Mouse (Mus musculus): Measurements from ENCODE around the gene Gmppa. TPM values are rescaled to one million over a fixed set of nuclear protein-coding genes. Genes with fewer than 3 reads are reported as not detected.

Gmppa gene
- polyA plus RNA-seq, 1 experiment, result 82.4 TPM

- Histone ChIP-seq H3K4me3 (ENCODE audit: insufficient read depth, low read depth, low read length) (peak within 1 kb of the TSS; percentile 71), H3K27ac (ENCODE audit: insufficient read depth, low read depth, low read length) (peak within 1 kb of the TSS; percentile 66), H3K4me1 (ENCODE audit: control insufficient read depth, insufficient read depth, low read length) (peaks cover 8% of the 10 kb centered on the region; the same call in 1 of the 2 replicates), H3K27me3 (replicated peaks; ENCODE audit: control insufficient read depth, insufficient read depth, low read length) (no peaks in the 10 kb centered on the region), H3K36me3 (ENCODE audit: control insufficient read depth, insufficient read depth, low read length) (no peaks in the 10 kb centered on the region)
- WGBS, result under 1% methylated on average over 76 of the region's 76 CpGs
- peak; percentile 98 for DNase-seq
- TF ChIP-seq POLR2A (IDR thresholded peaks at IDR 0.05; ENCODE audit: low read depth, low read length) (no peak), CTCF (conservative IDR thresholded peaks at IDR 0.05; ENCODE audit: insufficient read depth, insufficient read length, low read depth, low read length) (no peak)
These were observed 43.3 kb downstream of the Gmppa start, which contains the start of the genes Chpf and Tmem198 for GRCm38 (mm10) chr1:75478916-75479634. TSS of gene Chpf (minus strand) at chr1:75479307. TSS of gene Tmem198 (plus strand) at chr1:75479532.

DNA sequence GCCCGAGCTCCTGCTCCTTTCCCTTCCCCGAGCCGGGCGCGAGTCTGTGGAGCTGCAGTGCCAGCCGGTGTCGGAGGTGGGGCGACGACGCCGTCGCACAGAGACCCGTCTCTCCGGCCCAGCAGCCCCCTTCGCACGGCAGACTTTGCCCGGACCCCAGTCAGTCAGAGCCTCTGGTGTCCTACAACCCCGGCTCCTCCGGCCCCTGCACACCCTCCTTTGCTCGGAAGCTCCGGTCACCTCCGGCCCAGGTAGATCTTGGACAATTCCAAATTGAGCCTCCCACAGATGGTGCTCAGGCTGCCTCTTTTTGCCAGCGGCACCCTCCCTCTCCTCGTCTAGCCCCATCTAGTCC lies 43.9 kb downstream of the Gmppa start:
- WGBS, result under 1% methylated on average over 24 of the region's 24 CpGs
- no peak for TF ChIP-seq CTCF (conservative IDR thresholded peaks at IDR 0.05; ENCODE audit: insufficient read depth, insufficient read length, low read depth, low read length)
- Histone ChIP-seq H3K27me3 (replicated peaks; ENCODE audit: control insufficient read depth, insufficient read depth, low read length) (no peaks in the 10 kb centered on the region), H3K36me3 (ENCODE audit: control insufficient read depth, insufficient read depth, low read length) (no peaks in the 10 kb centered on the region), H3K27ac (ENCODE audit: insufficient read depth, low read depth, low read length) (no peak overlapping the region), H3K4me3 (ENCODE audit: insufficient read depth, low read depth, low read length) (peak overlapping the region; percentile 39; the same call in 1 of the 2 replicates), H3K4me1 (ENCODE audit: control insufficient read depth, insufficient read depth, low read length) (peaks cover 8% of the 10 kb centered on the region; the same call in 1 of the 2 replicates)
- no peak for DNase-seq

DNA sequence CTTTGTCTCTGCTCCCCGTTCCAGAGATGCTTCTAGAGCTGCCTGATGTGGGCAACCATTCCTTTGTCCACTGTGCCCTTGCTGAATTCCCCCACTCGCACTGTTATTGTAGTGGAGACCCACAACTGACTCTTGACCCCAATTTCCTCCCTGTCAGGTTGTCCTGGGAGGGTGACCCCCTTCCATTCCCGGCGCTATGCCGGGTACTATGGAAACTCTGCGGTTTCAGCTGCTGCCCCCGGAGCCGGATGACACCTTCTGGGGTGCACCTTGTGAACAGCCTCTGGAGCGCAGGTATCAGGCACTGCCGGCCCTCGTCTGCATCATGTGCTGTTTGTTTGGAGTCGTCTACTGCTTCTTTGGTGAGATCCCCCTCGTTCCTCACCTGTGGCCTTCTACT lies 44.3 kb downstream of the Gmppa start:
- Histone ChIP-seq H3K4me1 (ENCODE audit: control insufficient read depth, insufficient read depth, low read length) (peaks cover 8% of the 10 kb centered on the region; the same call in 1 of the 2 replicates), H3K27me3 (replicated peaks; ENCODE audit: control insufficient read depth, insufficient read depth, low read length) (no peaks in the 10 kb centered on the region), H3K36me3 (ENCODE audit: control insufficient read depth, insufficient read depth, low read length) (no peaks in the 10 kb centered on the region), H3K4me3 (ENCODE audit: insufficient read depth, low read depth, low read length) (no peak overlapping the region), H3K27ac (ENCODE audit: insufficient read depth, low read depth, low read length) (no peak overlapping the region)
- no peak for DNase-seq
- 17% methylated on average over 13 of the region's 13 CpGs for WGBS
- no peak for TF ChIP-seq POLR2A (IDR thresholded peaks at IDR 0.05; ENCODE audit: low read depth, low read length)
- TF ChIP-seq CTCF (conservative IDR thresholded peaks at IDR 0.05; ENCODE audit: insufficient read depth, insufficient read length, low read depth, low read length), result no peak

GRCm38 (mm10) chr1:75480735-75481134 lies 45.0 kb downstream of the Gmppa start:
- H3K36me3 ChIP-seq (ENCODE audit: control insufficient read depth, insufficient read depth, low read length), result no peaks in the 10 kb centered on the region

GRCm38 (mm10) chr1:75486561-75486960 lies 50.8 kb downstream of the Gmppa start:
- WGBS, result 12% methylated on average over 24 of the region's 24 CpGs
- Histone ChIP-seq H3K36me3 (ENCODE audit: control insufficient read depth, insufficient read depth, low read length) (no peaks in the 10 kb centered on the region), H3K27me3 (replicated peaks; ENCODE audit: control insufficient read depth, insufficient read depth, low read length) (no peaks in the 10 kb centered on the region), H3K4me1 (ENCODE audit: control insufficient read depth, insufficient read depth, low read length) (peaks cover 8% of the 10 kb centered on the region), H3K27ac (ENCODE audit: insufficient read depth, low read depth, low read length) (no peak overlapping the region), H3K4me3 (ENCODE audit: insufficient read depth, low read depth, low read length) (no peak overlapping the region)
- no peak for TF ChIP-seq CTCF (conservative IDR thresholded peaks at IDR 0.05; ENCODE audit: insufficient read depth, insufficient read length, low read depth, low read length)
- peak; percentile 67 for DNase-seq

More at GRCm38 (mm10) chr1:75480735-75481134, 45.0 kb downstream of the Gmppa start:
- Histone ChIP-seq H3K27me3 (replicated peaks; ENCODE audit: control insufficient read depth, insufficient read depth, low read length) (no peaks in the 10 kb centered on the region), H3K4me1 (ENCODE audit: control insufficient read depth, insufficient read depth, low read length) (peaks cover 8% of the 10 kb centered on the region; the same call in 1 of the 2 replicates), H3K27ac (ENCODE audit: insufficient read depth, low read depth, low read length) (no peak overlapping the region), H3K4me3 (ENCODE audit: insufficient read depth, low read depth, low read length) (no peak overlapping the region)
- WGBS, result 87% methylated on average over 7 of the region's 7 CpGs
- TF ChIP-seq POLR2A (IDR thresholded peaks at IDR 0.05; ENCODE audit: low read depth, low read length) (no peak), CTCF (conservative IDR thresholded peaks at IDR 0.05; ENCODE audit: insufficient read depth, insufficient read length, low read depth, low read length) (no peak)
- DNase-seq, result no peak

DNA sequence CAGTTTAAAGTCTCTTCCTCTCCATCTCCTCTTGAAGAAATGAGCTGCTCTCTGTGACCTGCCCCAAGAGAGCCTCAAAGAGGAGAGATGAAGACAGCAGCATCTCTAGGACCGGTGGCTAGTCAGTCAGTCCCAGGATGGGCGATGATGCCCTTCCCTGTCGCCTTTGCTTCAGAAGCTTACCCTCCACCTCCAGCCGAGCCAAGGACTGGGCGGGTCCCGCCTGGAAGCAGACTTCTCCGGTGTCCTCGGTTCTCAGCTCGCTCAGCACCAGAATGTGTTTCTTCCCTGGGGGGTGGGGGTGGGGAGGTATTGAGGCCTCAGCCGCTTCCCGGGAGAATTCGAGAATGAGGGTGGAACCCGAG lies 51.3 kb downstream of the Gmppa start:
- no peak for TF ChIP-seq CTCF (conservative IDR thresholded peaks at IDR 0.05; ENCODE audit: insufficient read depth, insufficient read length, low read depth, low read length)
- TF ChIP-seq POLR2A (IDR thresholded peaks at IDR 0.05; ENCODE audit: low read depth, low read length), result no peak
- DNase-seq, result no peak
- Histone ChIP-seq H3K27ac (ENCODE audit: insufficient read depth, low read depth, low read length) (no peak overlapping the region), H3K27me3 (replicated peaks; ENCODE audit: control insufficient read depth, insufficient read depth, low read length) (no peaks in the 10 kb centered on the region), H3K4me3 (ENCODE audit: insufficient read depth, low read depth, low read length) (peak overlapping the region; percentile 48), H3K4me1 (ENCODE audit: control insufficient read depth, insufficient read depth, low read length) (peaks cover 8% of the 10 kb centered on the region), H3K36me3 (ENCODE audit: control insufficient read depth, insufficient read depth, low read length) (no peaks in the 10 kb centered on the region)
- WGBS, result 3% methylated on average over 13 of the region's 13 CpGs

DNA sequence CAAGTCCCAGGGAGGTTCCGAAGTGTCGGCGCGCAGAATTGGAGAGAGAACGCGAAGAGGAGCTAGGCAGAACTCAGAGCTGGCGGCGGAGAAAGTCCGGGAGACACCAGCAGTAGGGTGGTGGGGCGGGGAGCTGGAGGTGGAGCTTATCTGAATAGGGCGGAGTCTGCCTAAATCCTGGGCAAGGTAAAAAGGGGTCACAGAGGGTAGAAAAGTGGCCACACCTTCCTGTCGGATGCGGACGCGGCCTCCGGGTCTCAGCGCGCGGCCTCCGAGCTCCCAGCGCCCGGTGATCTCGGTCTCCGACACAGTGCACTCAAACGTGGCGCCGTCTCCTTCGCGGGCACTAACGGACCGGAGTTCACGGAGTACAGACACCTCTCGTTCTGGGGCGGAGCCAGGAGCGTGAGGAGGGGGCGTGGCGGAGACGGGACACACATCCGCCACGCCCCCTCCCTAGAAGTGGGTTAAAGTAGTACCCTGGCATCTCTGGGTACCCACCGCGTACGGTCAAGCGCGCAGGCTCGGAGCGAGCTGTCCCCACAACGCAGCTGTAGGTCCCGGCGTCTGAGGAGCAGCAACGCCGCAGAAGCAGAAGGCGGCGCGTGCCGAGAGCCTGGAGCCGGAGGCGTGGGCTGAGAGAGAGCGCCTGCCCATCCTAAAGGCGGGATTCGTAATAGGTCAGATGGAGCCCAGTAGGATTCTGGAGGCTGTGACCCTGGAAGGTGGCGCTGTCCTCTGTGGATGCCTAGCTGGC lies 51.9 kb downstream of the Gmppa start:
- Histone ChIP-seq H3K27me3 (replicated peaks; ENCODE audit: control insufficient read depth, insufficient read depth, low read length) (no peaks in the 10 kb centered on the region), H3K4me3 (ENCODE audit: insufficient read depth, low read depth, low read length) (peak overlapping the region; percentile 48), H3K4me1 (ENCODE audit: control insufficient read depth, insufficient read depth, low read length) (peaks cover 8% of the 10 kb centered on the region), H3K36me3 (ENCODE audit: control insufficient read depth, insufficient read depth, low read length) (no peaks in the 10 kb centered on the region), H3K27ac (ENCODE audit: insufficient read depth, low read depth, low read length) (no peak overlapping the region)
- 1% methylated on average over 62 of the region's 62 CpGs for WGBS
- peak; percentile 93 for DNase-seq
- TF ChIP-seq CTCF (conservative IDR thresholded peaks at IDR 0.05; ENCODE audit: insufficient read depth, insufficient read length, low read depth, low read length), result no peak
- TF ChIP-seq POLR2A (IDR thresholded peaks at IDR 0.05; ENCODE audit: low read depth, low read length), result no peak

Data from kidney, adult 2 months (tissue).